Mouse (Mus musculus) testis, postnatal 10 days (tissue): ENCODE data around the gene Cd80.

Experiments
- DNase-seq: peaks from one replicate; pipeline ENCODE4 v3.0.0; 2021; ENCODE audit warnings: low spot score

Gene Cd80

DNA sequence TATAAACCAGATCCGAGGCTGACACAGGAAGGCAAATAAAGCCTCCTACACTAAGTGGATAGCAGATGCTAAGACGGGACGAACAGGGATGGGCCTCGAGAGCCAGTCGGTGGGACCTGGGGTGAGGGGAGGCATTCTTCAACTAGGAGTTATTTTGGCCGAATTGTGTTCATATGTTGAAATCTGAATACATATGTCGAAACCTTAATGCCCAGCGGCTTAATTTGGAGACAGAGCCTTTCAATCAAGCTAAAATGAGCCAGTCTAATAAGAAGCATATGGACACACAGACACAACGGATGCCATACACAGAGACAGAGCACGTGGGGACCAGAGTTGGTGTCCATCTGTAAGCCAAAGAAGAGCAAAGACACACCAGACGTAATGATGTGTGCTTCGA is 6.9 kb upstream of the Cd80 start:
- DNase-seq: no peak

DNA sequence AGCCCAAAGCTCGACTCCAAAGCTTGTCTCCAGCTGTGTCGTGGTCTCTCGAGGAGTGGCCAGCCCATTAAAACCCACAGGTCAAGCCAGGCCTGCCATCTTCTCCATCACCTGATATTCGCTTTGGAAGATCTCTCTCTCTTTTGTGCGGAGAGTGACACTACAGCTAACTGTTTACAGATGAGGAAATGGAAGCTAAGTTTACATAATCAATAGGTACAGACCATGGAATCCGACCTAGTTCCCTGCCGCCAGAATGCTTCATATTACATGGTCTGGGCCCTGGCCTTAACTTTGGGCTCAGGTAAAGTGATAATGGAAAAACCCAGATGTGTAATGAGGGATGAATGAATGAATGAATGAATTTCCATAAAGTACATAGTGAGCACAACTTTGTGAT is 4.7 kb upstream of the Cd80 start:
- no peak for DNase-seq

DNA sequence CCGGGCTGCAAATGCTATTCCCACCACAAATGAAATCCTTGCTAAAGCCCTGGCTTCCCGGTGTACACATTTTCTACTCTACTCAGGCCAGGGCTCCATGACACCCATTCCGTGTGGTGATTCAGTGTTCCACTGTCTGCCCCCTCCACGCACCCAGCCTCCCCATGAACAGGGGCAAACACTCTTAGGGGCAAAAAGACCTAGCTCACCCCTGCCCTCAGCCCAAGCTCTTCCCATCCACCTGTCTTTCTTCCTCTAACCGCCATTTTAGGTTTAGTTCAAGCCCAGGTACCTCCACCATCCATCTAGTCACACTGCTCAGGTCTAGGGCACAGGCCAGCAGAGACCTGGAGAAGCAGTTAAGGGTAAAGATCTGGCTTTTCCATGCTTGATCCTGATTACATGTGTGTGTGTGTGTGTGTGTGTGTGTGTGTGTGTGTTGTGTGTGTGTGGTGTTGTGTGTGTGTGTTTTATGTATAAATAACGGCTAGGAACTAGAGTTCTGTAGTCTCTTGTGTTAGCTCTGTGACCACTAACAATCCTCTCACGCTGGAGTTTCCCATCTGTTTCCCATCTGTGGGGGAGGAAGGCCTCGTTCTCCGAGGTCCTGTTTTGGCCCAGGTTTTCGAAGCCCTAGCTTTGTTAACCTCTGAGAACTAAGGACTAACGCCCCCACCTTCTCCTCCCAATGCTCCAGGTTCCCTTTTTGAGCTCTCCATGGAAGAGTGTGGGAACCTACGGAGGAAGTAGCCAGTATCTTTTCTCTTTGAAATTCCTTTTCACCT is 3.7 kb upstream of the Cd80 start:
- no peak for DNase-seq

DNA sequence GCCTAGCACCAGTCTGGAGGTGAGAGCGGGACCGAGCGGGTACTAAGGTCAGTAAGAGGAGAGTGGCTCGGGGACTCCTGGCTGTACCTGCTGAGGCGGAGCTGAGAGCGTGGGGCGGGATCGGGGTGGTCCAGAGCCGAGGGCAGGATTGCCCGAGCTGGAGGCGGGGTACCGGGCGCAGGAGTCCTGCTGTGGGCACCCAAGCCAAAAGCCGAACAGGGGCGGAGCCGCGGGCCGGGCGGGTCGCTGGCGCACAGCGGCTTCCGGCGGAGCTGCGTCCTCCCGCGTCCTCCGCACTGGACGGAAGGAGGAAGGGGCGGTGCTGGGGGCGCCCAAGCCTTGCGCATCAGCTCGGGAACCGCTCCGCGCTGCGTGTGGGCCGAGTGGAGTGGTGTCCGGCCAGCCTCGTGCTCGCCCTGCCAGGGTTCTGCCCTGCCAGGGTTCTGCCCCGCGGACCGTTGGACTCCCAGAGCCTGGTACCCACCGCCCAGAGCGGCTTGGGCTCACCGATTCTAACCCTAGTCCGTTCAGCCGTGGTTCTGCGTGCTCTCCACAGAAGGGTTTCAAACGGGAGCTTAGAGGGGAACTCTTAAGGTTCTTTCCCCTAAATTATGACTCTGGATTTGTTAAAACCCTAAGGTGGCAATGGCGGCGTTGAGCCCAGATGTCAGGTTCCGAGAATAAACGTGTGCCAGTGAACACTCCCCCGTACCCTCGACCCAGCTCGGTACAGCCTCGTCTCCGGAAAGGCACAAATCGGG is 2.7 kb upstream of the Cd80 start, which contains the start of gene Adprh:
TSS of gene Adprh (minus strand) at position 262 of the 761 bp plus-strand sequence.
- DNase-seq: peak; percentile 92

DNA sequence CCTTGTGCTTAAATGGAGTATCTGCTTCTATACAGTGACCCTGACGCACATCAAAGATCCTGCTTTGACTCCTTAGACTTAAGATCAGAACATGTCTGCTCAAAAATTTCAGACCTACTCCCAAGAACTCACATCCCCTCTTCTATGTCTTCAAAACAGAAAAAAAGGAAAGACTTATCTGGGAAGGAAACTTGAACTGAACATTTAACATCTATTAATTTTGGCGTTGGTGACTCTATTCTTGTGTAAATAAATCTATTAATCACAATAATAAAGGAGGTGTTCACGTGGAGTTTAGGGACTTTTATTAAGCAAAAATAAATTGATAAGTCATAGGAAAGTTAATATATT is 2.2 kb upstream of the Cd80 start:
- DNase-seq: no peak

DNA sequence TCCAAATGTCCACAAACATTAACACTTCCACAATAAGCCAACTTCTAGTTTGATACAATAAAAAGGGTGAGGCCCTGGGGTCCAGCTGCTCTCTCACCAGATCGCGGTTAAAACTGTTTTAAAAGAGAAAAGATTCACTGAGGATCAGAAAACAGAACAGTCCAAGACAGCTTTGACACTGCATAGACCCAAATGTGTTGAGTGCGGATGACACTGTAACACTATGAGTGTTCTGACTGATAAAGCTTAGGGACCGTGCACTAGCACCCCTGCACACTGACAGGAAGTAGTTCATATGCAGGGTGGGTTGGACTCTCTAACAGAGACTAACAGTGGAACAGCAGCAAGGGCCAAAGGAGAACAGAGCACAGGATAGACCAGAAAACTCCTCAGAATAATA is 1.4 kb upstream of the Cd80 start:
- DNase-seq: no peak

DNA sequence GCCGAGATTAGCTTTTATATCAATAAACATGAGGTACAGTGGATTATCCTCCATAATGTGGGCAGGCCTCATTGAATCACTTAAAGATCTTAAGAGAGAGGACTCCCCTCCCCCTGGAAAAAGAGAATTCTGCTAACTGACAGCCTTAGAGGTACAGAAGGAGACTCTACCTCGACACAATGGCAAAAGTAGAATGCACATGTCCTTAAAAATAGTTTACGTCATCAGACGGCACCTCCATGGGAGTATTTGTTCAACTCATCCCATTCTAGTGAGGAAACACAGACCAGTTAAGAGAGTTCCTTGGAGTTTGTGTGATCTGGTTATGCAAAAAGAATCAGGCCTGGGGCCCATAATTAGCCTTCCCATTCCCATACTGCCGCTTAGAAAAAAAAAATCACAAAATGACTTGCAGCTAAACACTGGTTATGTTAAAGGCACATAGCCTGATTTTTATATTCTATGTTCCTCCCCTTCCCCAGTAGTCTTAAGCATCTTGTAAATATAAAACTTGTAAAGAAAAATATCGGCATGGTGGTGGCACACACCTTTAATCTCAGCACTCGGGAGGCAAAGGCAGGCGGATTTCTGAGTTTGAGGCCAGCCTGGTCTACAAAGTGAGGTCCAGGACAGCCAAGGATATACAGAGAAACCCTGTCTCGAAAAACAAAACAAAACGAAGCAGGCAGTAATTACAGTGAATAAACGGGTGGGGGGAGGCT is 667 bp upstream of the Cd80 start:
- DNase-seq: no peak

DNA sequence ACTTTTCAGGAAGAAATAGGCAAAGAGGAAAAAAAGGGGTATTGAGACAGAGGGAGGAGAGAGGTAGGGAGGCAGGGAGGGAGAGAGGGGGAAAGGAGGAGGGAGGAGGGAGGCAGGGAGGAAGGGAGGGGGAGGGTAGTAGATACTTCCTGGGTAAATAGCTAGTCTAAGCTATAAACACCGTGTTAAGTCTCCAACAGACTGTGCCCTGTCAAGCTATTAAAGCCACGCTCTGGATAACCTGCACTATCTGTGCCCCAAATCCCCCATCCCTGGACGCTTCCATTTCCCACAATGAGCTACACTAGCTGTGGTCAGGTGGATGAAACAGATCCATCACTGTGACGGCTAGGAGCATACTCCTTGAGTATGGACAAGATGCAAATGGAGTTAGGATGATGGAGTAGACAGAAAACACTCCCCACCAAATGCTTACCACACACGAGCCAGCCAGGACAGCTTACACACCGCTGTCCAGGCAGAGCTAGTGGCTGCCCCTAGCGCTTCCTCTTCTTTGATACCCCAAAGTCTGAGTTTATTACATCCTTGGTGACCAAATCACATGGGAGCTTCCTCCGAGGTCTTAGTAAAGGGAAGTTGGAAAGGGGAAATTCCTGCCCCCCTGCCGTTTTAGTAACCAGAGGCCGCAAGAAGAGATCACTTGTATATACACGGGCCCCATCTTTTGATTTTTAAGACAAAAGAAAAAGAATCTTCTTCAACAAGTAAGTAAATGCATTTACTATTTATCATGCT is 1.6 kb downstream of the Cd80 start:
- no peak for DNase-seq

DNA sequence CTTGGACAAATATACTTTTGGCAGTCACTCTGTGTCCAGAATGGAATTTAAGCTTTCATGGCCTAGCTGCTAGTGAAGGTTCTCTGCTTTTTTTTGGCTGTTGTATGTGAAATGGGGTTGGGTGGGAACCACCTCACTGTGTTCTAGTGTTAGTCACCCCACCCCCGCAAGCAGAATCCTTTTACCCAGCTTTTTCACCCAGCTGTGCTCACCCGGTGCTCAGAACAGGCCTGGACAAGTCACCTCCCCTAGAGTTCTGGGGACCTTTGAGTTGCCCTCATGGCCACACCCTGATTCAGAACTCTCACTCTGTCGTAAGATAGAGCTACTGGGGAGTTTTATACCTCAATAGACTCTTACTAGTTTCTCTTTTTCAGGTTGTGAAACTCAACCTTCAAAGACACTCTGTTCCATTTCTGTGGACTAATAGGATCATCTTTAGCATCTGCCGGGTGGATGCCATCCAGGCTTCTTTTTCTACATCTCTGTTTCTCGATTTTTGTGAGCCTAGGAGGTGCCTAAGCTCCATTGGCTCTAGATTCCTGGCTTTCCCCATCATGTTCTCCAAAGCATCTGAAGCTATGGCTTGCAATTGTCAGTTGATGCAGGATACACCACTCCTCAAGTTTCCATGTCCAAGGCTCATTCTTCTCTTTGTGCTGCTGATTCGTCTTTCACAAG is 3.4 kb downstream of the Cd80 start:
- DNase-seq: no peak

DNA sequence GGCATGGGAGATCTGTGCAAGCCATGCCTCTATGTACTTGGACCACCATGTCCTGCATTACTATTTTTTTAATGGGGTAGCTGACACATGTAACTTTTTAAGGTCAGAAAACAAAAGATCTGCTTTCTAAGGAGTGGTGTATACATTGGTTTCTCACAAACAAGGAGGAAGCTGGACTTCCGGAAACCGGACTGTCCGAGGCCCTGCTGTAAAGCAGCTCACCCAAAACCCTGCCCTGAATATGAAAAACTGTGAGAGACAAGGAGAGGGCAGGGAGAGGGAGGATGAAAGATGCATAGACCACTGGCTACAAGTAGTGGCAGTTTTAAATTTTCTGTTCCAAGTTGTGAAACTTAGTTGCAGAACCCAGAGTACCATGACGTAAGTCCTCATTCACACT is 4.6 kb downstream of the Cd80 start:
- DNase-seq: no peak

DNA sequence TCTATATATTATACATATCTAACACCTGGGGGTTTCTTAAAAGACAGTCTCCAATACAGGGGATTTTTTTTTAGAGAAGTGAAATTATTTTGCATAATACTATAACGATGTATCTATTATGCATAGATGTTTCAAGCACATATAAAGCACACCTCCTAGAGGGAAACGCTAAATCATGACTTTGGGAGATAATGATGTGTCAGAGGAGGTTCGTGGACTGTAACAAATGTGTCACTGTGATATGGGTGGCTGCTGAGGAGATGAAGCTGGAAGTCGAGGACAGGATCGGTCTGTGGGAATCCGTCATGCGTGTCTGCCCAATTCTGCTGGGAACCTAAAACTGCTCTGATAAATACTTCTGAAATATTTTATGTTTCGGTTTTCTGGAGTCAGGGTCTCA is 6.4 kb downstream of the Cd80 start:
- DNase-seq: no peak

DNA sequence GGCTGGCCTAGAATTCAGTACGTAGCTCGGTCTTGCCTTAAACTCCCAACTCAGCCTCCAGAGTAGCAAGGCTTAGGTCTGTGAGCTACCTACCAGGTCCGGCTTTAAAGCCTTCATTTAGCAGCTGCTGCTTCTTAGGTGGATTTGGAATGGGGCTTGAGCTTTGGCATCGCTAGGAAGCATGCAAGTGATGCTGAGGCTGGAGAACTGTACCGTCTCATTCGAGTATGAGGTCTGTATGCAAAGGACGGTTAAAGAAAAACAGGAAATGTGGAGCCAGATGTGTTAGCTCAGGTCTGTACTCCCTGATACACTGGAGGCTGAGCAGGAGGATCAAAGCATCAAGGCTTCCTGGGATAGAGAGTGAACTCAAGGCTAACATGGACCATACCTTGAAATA is 6.8 kb downstream of the Cd80 start:
- DNase-seq: no peak

DNA sequence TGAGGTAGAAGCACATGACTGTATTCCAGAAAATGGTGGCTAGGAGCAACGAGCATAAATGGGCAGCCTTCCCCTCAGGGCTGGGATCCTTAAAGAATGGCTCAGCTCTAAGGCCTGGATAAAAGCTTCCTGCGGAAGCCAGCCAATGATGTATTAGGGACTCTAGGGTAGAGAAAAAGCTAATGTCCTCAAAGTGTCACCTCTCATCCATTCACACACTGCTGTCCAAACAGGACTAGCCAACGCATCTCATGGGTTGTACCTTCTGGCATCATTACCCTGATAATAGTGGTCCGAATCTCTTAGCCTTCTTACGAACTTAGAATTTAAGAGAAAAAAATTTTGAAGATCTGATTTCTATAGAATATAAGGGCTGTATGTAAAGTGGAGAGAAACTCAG is 7.9 kb downstream of the Cd80 start:
- DNase-seq: no peak

DNA sequence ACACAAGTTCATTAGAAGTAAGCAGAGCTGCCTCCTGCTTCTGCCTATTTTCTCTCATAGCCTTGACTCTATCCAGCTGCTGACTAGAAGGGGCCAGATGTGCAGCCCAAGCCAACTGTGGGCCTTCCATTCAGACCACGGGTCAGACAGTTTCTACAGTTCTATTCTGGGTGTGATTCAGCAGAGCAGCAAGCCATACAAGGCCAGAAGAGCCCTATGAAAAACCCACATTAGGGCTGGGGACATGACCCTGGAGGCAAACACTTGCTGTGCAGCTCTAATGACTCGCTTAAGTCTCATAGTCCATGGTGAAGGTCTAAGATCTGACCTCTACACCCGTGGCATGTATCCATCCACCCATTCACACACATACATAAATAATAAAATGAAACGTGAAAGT is 10.7 kb downstream of the Cd80 start:
- no peak for DNase-seq

DNA sequence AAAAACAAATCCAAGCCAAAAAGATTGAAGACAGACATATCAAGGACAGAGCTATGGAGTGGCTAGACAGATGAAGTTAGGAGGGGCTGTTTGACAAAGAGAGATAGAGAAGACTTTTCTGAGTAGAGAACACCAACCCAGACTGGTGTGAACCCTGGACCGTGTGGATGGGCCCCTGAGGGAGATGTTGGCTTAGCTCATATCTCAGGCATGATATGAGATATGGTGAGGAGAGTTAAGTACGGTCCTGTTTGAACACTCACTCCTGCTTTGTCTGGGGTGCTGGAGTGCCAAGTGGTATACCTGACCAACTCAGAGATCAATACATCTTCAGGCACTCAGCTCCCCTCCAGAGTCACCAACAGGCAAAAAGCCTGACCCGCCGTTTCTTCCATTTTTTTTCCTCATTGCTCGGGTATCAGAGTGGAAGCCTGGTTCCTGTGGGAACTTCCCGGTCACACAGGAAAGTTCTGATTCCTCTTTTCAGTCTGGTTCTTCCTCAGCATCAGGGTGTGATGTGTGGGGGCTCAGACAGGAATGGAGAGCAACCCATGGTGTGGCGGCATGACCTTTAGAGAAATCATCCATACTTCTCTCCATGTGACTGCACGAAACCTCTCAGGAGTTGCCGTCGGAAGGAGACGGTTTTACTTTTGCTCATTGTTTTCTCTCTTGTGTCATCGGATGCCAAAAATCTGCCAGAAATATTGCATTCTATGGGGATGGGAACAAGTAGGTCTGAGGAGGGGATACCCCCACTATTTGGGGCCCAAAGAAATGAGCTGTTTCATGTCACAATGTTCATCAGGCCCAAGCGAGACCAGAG is 11.9 kb downstream of the Cd80 start:
- no peak for DNase-seq

DNA sequence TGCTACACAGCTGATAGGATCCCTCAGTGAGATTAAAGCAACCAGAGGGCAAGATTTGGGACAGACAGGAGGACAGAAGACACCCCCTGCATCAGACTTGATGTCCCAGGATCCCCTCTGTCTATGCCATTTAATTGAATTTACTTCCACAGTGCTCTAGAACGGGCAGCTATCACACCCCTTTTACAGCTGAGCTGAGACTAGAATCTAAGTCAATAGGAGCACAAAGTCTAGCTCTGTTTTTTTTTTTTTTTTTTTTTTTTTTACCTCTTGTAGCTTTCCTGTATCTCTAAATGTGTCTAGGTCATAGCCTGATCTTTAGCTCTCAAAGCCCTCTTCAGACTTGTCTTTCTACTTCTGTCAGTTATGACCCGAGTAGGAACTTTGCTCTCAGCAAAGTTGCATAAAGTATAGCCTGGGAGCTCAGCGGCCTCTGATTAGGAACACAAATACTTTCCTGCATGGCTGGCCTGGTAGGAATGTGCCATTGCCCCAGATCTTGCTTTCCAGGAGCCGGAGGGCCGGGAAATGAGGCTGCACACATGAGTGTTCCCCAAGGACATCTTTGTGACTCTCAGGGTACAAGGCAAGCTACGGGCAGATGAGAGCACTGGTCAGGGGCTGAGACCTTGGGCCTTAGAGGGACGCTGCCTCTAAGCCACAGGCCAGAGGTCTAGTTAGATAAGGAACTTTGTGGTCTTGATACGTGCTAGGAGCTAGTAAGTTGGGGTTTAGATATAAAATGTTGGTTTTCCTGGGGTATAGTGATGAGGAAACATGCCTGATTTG is 12.8 kb downstream of the Cd80 start:
- DNase-seq: no peak

DNA sequence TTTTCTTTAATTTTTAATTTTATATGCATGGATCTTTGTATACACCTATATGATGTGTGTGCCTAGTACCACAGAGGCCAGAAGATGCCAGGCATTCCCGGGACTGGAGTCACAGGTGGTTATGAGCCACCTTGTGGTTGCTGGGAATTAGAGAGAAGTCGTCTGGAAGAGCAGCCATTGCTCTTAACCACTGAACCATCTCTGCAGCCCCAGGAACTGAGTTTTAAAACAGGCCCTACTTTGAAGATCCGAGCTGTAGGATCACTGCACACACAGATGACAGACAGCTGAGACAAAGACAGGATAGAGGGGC is 13.3 kb downstream of the Cd80 start:
- no peak for DNase-seq

DNA sequence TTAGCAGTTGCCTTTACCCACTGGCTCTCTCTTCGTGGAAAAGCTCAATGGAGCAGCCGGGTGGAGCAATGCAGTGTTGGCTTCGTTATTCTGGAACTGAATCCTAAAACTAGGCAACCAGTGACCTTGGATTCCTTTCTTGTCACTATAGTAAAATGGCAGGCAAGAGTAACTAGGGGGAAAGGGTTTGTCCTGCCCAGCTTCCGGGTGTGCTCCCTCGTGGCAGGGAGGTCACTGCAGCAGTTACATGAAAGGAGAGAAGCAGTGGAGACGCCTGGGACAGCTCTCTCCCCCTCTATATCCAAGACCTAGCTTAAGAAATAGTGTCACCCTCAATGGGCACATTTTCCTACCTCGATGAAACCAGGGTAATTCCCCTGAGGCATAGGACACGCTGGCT is 14.1 kb downstream of the Cd80 start:
- no peak for DNase-seq

DNA sequence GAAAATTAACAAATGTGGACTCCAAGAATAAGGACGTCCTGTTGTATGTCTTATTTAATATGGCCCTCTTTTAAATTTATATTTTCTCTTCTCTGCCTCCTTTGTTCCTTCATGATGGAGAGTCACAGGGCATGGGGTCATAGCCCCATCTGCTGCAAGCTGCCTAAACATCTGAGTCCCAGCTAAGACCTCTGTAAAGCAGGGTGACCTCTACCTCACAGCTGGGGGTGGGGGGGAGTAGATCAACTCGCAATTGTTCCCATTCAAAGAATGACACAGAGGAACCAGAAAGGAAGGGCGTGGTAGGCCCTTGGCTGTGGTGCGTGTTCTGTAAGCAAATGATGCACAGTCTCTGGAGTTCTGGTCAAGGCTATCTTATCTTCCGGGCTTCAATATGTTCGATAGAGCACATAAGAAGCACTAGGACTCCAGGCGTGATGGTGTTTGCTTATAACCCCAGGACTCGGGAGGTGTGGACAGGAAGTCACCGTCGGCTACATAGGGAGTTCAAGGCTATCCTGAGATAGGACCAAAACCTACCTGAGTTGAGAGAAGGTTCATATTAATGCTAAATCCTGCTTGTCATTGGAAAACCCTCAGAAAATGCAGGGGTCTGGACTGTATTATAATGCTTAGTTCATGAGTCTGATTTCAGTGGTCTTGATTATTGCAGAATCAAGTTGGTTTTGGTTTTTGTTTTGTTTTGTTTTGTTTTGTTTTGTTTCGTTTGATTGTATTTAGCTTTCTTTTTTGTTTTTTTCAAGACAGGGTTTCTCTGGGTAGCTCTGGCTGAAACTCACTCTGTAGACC is 16.5 kb downstream of the Cd80 start:
- DNase-seq: no peak
